Mouse (Mus musculus): ENCODE data around the gene Col4a4.

Gene Col4a4

DNA sequence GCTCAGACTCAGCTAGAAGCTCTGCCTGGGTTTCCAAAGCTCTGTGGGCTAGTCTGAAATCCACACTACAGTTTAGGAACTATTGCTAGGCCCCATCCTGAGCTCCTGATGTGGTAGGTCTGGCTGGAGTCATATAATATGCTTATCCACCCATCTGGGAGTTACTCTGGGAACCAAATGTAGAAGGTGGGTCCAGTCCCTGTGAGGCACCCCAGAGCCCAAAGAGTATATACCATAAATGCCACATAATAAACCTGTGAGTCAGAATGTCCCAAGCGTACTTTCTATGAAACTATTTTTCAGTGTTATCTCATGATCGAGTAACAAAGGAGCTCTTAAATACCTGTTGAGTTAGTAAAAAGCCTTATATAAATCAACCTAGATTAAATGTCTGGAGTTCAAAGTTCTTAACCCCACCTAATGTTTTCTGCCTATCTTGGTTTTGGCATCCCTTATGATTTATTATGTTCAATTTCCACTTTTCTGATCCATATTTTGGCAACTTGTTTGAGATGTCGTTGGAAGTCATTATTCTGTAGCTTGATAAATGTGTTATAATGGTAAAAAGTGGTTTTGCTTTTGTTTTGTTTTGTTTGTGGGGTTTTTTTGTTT, 172.1 kb downstream of the Col4a4 start:
- CTCF ChIA-PET = no interaction called here

DNA sequence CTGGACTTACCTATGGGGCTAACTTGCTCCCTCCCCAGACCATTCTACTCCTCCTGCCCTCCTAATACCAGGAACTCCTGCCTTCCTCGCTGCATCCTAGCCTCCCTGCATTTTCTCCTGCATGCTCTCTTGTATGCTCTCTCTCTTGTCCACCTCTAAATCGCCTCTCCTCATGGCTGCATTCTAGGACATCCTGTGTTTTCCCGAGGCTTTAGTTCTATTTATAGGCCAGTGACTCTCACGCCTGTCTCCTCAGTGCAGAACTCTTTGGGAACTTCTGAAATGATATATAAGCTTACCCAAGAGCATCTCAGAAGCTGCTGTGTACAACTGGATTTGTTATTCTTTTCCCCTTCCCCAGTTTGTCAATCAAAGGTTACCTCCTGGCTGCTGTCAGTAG, 174.6 kb downstream of the Col4a4 start:
- CTCF ChIA-PET = no interaction called here

DNA sequence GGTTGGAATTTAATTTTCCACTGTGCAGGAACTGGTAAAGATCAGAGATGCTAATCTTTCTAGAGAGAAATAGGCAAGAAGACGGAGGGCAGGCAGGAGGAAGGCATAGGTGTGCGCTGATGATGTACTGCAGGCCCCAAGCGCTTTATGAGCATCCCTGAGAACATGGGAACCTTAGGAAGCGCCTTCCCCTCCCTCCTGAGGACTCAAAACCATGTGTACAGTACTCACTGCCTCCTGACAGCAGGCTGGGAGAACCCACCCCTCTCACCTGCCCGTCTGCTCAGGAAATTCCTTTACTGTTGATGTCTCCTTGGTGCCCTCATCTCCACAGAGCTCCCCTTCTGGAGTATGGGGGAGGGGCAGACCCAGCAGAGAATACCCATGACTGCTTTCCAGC, 175.1 kb downstream of the Col4a4 start:
- CTCF ChIA-PET = no interaction called here

DNA sequence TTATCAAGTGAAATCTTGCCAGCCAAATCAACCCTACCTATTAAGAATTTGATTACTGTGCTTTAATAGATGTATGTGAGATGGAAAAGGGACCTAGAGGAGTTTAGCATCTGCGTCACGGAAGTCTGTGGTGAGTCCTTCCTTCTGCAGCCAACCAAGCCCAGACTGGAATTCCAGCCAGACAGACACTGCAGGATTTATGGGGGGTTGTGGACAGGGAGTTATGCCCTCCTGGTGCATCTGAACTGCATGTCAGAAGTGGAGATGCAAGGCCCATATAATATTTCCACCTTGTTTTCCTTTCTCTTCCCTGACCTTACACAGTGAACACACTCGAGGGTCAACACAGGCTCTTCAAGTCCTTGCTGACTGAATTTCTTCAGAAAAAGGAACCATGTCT, 176.1 kb downstream of the Col4a4 start:
- CTCF ChIA-PET = no interaction called here

DNA sequence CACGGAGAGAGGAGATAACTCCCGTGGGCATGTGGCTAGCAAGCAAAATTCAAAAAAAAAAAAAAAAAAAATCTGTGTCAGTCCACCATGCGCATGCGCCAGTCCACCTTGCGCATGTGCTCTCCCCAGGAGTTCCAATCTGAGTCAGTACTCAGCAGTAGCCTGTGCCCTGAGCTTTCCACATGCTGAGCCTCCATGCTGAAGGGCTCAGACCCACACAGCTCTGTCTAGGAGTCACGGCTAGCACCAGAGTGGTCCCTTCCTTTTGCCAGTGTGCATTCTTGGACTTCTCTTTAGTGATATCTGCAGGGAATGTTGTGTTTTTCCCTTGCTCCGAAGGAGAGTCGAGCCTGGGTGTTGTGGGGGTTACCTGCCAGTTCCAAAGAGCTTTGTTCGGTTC, 177.4 kb downstream of the Col4a4 start:
- CTCF ChIA-PET = no interaction called here

DNA sequence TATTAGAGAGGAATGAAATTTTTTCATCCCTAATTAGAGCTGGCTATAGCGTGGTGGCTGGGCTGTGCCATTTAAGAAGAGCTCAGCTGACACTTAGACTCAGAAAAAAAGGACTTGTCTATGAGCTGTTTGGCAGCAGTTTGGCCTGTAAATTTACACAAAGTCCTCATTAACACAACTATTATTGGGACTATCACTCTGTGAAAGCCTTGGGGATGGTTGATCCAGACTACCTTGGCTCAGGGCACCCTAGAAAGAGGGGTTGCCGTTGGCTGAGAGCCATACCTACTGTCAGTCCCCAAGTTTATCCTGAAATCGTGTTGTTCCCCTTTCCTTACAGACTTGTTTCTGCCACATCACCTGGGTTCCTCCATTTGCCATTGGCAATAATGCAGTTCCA, 178.9 kb downstream of the Col4a4 start:
- CTCF ChIA-PET = no interaction called here
